Mouse (Mus musculus) hindbrain, embryonic 10.5 days (tissue): ENCODE measurements around the gene Hc. TPM values are rescaled to one million over a fixed set of nuclear protein-coding genes. Genes with fewer than 3 reads are reported as not detected.

Source experiments
- DNase-seq: peaks from one replicate; pipeline ENCODE4 v3.0.0-alpha.2; 2017; ENCODE audit warnings: low spot score
- H3K27ac ChIP-seq: fragments of 300-500 bp; sonication (generic); 2 replicates; pipeline ENCODE4 v1.5.1; 2016; ENCODE audit warnings: mild to moderate bottlenecking, moderate library complexity
- H3K27me3 ChIP-seq: fragments of 300-500 bp; sonication (generic); 2 replicates; pipeline ENCODE4 v1.6.1; 2016; ENCODE audit warnings: mild to moderate bottlenecking; ENCODE audit not compliant: poor library complexity, insufficient read depth, severe bottlenecking
- H3K36me3 ChIP-seq: fragments of 300-500 bp; sonication (generic); 2 replicates; pipeline ENCODE4 v1.6.1; 2016; ENCODE audit warnings: mild to moderate bottlenecking, moderate library complexity
- H3K4me1 ChIP-seq: fragments of 300-500 bp; sonication (generic); replicated peaks from 2 replicates; pipeline ENCODE4 v1.6.1; 2016; ENCODE audit warnings: mild to moderate bottlenecking
- H3K4me3 ChIP-seq: fragments of 300-500 bp; sonication (generic); 2 replicates; pipeline ENCODE4 v1.5.1; 2016; ENCODE audit warnings: mild to moderate bottlenecking, moderate library complexity
- H3K9me3 ChIP-seq: fragments of 300-500 bp; sonication (generic); 2 replicates; pipeline ENCODE4 v1.6.1; 2016; ENCODE audit warnings: mild to moderate bottlenecking, moderate library complexity
- WGBS: fragments of 180-500 bp; shearing (Covaris S2); methylation state at CpG from one replicate; pipeline ENCODE4 v1.1.7; 2016; 5-methylcytosine and 5-hydroxymethylcytosine counted together
- polyA plus RNA-seq: library from polyadenylated mRNA; unstranded; fragments of >200 nt; fragmentation: Nextera tagmentation; extraction: Ambion mirVana; gene quantifications from 2 replicates; pipeline ENCODE4 v1.2.1, GENCODE M21; 2016

The Hc gene
- polyA plus RNA-seq, 1 experiment from 2014 or later: 0.44 TPM

- Histone ChIP-seq H3K27me3 (no peaks in the 10 kb centered on the region), H3K4me3 (no peak overlapping the region)
Observed at GRCm38 (mm10) chr2:35074328-35074727, 13.1 kb upstream of the Hc start.

GRCm38 (mm10) chr2:35072547-35072946, 11.3 kb upstream of the Hc start:
- H3K27me3 ChIP-seq: no peaks in the 10 kb centered on the region
- H3K4me1 ChIP-seq: no peaks in the 10 kb centered on the region
- DNase-seq: no peak
- H3K9me3 ChIP-seq: no peaks in the 10 kb centered on the region
- H3K36me3 ChIP-seq: no peaks in the 10 kb centered on the region
- H3K27ac ChIP-seq: no peak overlapping the region
- WGBS: 76% methylated on average over 2 of the region's 2 CpGs
- no peak overlapping the region for H3K4me3 ChIP-seq

More at GRCm38 (mm10) chr2:35074328-35074727, 13.1 kb upstream of the Hc start:
- H3K36me3 ChIP-seq: no peaks in the 10 kb centered on the region
- H3K4me1 ChIP-seq: no peaks in the 10 kb centered on the region
- WGBS: 88% methylated on average over 3 of the region's 3 CpGs
- no peaks in the 10 kb centered on the region for H3K9me3 ChIP-seq
- no peak for DNase-seq
- no peak overlapping the region for H3K27ac ChIP-seq

DNA sequence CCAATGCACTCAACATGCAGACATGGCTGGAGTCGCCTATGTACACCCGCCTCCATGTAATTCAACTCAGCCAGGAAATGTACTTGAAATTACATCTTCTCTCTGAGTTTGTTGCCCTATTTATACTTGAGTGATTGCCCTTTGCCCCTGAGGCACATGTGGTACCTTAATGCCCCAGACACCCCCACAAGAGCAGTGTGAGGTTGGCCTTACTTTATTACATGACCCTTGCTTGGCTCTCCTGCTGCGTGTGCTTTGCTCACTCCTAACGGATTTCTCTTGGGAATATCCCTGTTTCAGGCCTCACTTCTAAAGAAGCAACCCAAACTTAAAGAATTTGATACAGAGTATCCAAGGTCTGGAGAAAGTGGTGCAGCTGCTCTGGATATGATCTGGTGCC, 9.0 kb upstream of the Hc start:
- Histone ChIP-seq H3K9me3 (no peaks in the 10 kb centered on the region), H3K27ac (no peak overlapping the region), H3K4me3 (no peak overlapping the region), H3K27me3 (no peaks in the 10 kb centered on the region), H3K36me3 (no peaks in the 10 kb centered on the region), H3K4me1 (no peaks in the 10 kb centered on the region)
- WGBS: 84% methylated on average over 4 of the region's 4 CpGs
- no peak for DNase-seq

- Histone ChIP-seq H3K27me3 (no peaks in the 10 kb centered on the region), H3K36me3 (no peaks in the 10 kb centered on the region), H3K4me3 (no peak overlapping the region), H3K4me1 (no peaks in the 10 kb centered on the region), H3K27ac (no peak overlapping the region), H3K9me3 (no peaks in the 10 kb centered on the region)
- DNase-seq: no peak
- 90% methylated on average over 1 of the region's 1 CpGs for WGBS
Observed at GRCm38 (mm10) chr2:35069124-35069523, 7.9 kb upstream of the Hc start.

DNA sequence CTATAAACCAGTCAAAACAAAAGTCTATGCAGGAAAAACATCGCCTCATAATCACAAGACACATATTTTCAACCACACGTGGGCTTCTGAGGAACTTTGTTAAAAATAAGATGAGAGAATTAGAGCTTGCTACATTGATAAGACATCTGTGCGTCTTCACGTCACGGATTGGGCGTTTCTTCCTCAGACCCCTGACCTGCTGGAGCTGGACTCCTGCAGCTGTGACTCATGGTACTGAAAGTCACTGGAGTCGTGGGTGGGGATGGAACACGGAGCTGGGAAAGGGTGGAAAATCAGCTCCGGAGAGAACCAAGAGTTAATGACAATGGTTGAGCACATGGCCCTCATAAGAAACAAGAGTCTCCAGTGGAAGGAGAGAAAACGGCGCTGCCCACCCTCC, 5.9 kb upstream of the Hc start:
- no peak overlapping the region for H3K27ac ChIP-seq
- no peaks in the 10 kb centered on the region for H3K9me3 ChIP-seq
- no peaks in the 10 kb centered on the region for H3K36me3 ChIP-seq
- no peak overlapping the region for H3K4me3 ChIP-seq
- H3K27me3 ChIP-seq: no peaks in the 10 kb centered on the region
- DNase-seq: no peak
- H3K4me1 ChIP-seq: no peaks in the 10 kb centered on the region
- 90% methylated on average over 11 of the region's 11 CpGs for WGBS

DNA sequence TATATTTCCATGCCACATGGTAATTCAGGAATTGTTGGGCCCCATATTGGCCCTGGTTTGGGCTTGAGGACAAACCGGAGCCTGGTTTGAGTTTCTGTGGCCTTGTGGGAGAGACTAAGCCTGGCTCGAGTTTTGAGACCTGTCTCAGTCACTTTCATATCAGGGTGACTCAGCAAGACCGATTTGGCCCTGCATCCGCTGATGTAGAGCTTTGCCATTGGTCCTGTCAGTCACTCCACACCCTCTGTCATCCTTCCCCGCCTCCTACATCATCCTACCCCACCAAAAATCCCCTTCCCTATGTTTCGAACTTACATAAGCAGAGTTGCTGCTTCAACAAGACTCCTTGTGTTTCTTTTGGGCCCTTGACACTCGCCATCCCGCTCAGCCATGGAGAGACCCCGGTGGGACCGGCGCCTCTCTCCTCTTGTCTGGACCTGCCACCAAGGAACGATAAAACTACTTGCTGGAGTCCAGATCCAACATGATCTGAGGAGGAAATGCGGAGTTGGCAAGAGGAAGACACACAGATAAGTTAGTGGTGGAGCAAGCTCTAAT, 5.4 kb upstream of the Hc start:
- H3K4me1 ChIP-seq: no peaks in the 10 kb centered on the region
- H3K9me3 ChIP-seq: no peaks in the 10 kb centered on the region
- no peak overlapping the region for H3K27ac ChIP-seq
- no peak for DNase-seq
- H3K27me3 ChIP-seq: no peaks in the 10 kb centered on the region
- H3K36me3 ChIP-seq: no peaks in the 10 kb centered on the region
- 90% methylated on average over 13 of the region's 13 CpGs for WGBS
- H3K4me3 ChIP-seq: no peak overlapping the region

GRCm38 (mm10) chr2:35063333-35064030, 2.2 kb upstream of the Hc start:
- Histone ChIP-seq H3K4me1 (no peaks in the 10 kb centered on the region), H3K9me3 (no peaks in the 10 kb centered on the region)
- DNase-seq: no peak

DNA sequence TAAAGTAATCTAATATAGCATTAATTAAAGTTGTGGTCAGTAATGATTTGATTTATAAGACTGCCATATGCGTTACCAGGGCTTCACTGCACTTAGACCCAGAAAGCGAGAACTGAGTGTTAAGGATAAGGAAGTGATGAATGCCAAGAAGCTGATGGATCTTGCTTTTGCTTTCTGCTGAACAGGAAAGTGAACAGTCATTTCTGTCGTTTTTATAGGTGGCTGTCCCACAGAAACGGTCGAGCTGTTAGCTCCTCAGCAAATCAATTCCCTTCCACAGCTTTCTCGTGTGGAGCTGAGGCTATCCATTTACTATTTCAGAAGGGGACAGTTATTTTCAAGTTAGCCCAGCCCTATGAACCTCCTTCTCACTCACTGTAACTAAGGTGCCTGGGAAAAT, 341 bp downstream of the Hc start:
- no peaks in the 10 kb centered on the region for H3K27me3 ChIP-seq
- H3K4me3 ChIP-seq: no peak overlapping the region
- WGBS: 84% methylated on average over 6 of the region's 6 CpGs
- H3K4me1 ChIP-seq: no peaks in the 10 kb centered on the region
- H3K9me3 ChIP-seq: no peaks in the 10 kb centered on the region
- H3K27ac ChIP-seq: no peak overlapping the region
- H3K36me3 ChIP-seq: no peaks in the 10 kb centered on the region
- no peak for DNase-seq

More at GRCm38 (mm10) chr2:35063333-35064030, 2.2 kb upstream of the Hc start:
- Histone ChIP-seq H3K36me3 (no peaks in the 10 kb centered on the region), H3K27me3 (no peaks in the 10 kb centered on the region), H3K4me3 (no peak overlapping the region), H3K27ac (no peak overlapping the region)
- 87% methylated on average over 6 of the region's 6 CpGs for WGBS

- WGBS: 81% methylated on average over 5 of the region's 5 CpGs
Observed at GRCm38 (mm10) chr2:35060256-35060655, 982 bp downstream of the Hc start.

GRCm38 (mm10) chr2:35058325-35058724, 2.9 kb downstream of the Hc start:
- Histone ChIP-seq H3K27ac (no peak overlapping the region), H3K9me3 (no peaks in the 10 kb centered on the region), H3K27me3 (no peaks in the 10 kb centered on the region), H3K4me3 (no peak overlapping the region), H3K4me1 (no peaks in the 10 kb centered on the region), H3K36me3 (no peaks in the 10 kb centered on the region)
- WGBS: 86% methylated on average over 2 of the region's 2 CpGs
- DNase-seq: no peak

More at GRCm38 (mm10) chr2:35060256-35060655, 982 bp downstream of the Hc start:
- H3K9me3 ChIP-seq: no peaks in the 10 kb centered on the region
- H3K36me3 ChIP-seq: no peaks in the 10 kb centered on the region
- H3K27me3 ChIP-seq: no peaks in the 10 kb centered on the region
- no peak overlapping the region for H3K4me3 ChIP-seq
- no peaks in the 10 kb centered on the region for H3K4me1 ChIP-seq
- no peak for DNase-seq
- no peak overlapping the region for H3K27ac ChIP-seq

GRCm38 (mm10) chr2:35057243-35057642, 4.0 kb downstream of the Hc start:
- H3K4me1 ChIP-seq: no peaks in the 10 kb centered on the region
- WGBS: 91% methylated on average over 11 of the region's 11 CpGs
- H3K27ac ChIP-seq: no peak overlapping the region
- no peak overlapping the region for H3K4me3 ChIP-seq
- no peak for DNase-seq
- no peaks in the 10 kb centered on the region for H3K27me3 ChIP-seq
- no peaks in the 10 kb centered on the region for H3K9me3 ChIP-seq
- no peaks in the 10 kb centered on the region for H3K36me3 ChIP-seq

DNA sequence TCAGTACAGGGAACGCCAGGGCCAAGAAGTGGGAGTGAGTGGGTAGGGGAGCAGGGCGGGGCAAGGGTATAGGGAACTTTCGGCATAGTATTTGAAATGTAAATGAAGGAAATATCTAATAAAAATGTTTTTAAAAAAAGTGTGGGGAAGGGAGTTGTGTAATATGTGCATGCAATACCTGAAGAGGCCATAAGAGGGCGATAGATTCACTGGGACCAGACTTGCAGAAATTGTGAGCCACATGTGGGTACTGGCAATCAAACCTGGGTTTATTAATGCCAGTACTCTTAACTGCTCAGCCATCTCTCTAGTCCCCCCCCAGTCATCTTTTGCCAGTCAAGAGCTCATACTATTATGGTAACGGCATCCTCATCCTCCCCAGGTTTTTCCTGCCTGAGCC, 12.4 kb downstream of the Hc start:
- Histone ChIP-seq H3K27me3 (no peaks in the 10 kb centered on the region), H3K9me3 (no peaks in the 10 kb centered on the region), H3K27ac (no peak overlapping the region), H3K4me3 (no peak overlapping the region), H3K36me3 (no peaks in the 10 kb centered on the region), H3K4me1 (no peaks in the 10 kb centered on the region)
- 38% methylated on average over 5 of the region's 5 CpGs for WGBS
- DNase-seq: peak; percentile 11

- H3K9me3 ChIP-seq: peaks cover 12% of the 10 kb centered on the region; the same call in 1 of the 2 replicates
- 79% methylated on average over 2 of the region's 2 CpGs for WGBS
- H3K27me3 ChIP-seq: no peaks in the 10 kb centered on the region
- no peak overlapping the region for H3K4me3 ChIP-seq
- peak; percentile 6 for DNase-seq
- no peaks in the 10 kb centered on the region for H3K4me1 ChIP-seq
- H3K36me3 ChIP-seq: no peaks in the 10 kb centered on the region
- no peak overlapping the region for H3K27ac ChIP-seq
Observed at GRCm38 (mm10) chr2:35044956-35045355, 16.3 kb downstream of the Hc start.
